Mouse (Mus musculus): ENCODE measurements around the gene B3galt4. TPM values are rescaled to one million over a fixed set of nuclear protein-coding genes. Genes with fewer than 3 reads are reported as not detected.
"Not testable (repeated sequence)": the region's sequence is repeated elsewhere in the genome, so short reads cannot be mapped to it uniquely, and the experiment has no call there.

Gene B3galt4
- polyA plus RNA-seq (2011; ENCODE audit: insufficient read depth, insufficient read length, low read depth, missing spikeins), result 3.6 and 4.2 TPM in 2 replicates

- no peak for TF ChIP-seq CTCF (IDR thresholded peaks at IDR 0.05; ENCODE audit: low read depth, low read length)
- peak; percentile 4 for TF ChIP-seq POLR2A (IDR thresholded peaks at IDR 0.05; ENCODE audit: insufficient read depth, low read length)
- 0 out of 2 replicates have a peak, but pooled peaks have one; percentile 28 for TF ChIP-seq EP300 (IDR thresholded peaks at IDR 0.05; ENCODE audit: insufficient read depth, low read depth, low read length)
- Histone ChIP-seq H3K27ac (ENCODE audit: insufficient read depth, low read length) (peak within 1 kb of the TSS; percentile 56), H3K4me1 (ENCODE audit: control insufficient read depth, insufficient read depth, low read length) (no peaks in the 10 kb centered on the region), H3K9ac (ENCODE audit: low read depth, poor library complexity, severe bottlenecking) (peak within 1 kb of the TSS; percentile 7), H3K27me3 (ENCODE audit: control insufficient read depth, insufficient read depth, low read length, poor library complexity, severe bottlenecking) (no peaks in the 10 kb centered on the region), H3K36me3 (ENCODE audit: control insufficient read depth, insufficient read depth, low read length, poor library complexity, severe bottlenecking) (peaks cover 38% of the 10 kb centered on the region), H3K9me3 (replicated peaks; ENCODE audit: control insufficient read depth, insufficient read depth, low read length, poor library complexity, severe bottlenecking) (no peaks in the 10 kb centered on the region), H3K4me3 (ENCODE audit: low read depth, low read length) (peak within 1 kb of the TSS; percentile 48)
Observed at GRCm38 (mm10) chr17:33951021-33951946, at the start of gene B3galt4. Gene B3galt4, minus strand, starts transcription at chr17:33951488.

DNA sequence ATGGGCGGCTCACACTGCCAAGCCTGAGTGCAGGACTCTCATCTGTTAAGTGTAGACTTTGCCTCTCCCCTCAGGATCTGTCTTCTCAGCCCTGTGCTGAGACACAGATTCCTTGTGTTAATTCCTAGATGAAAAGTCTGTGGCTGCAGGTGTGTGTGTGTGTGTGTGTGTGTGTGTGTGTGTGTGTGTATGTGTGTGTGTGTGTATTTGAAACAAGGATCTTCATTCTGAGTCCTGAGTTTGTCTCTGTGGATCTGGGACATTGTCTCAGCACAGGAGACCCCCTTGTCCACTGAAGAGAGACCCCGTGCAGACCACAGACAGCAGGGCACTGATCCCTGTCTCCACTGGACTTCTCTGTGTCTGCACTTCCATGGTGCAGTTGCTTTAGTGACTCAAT lies 49.5 kb upstream of the B3galt4 start:
- not testable (repeated sequence) for H3K4me1 ChIP-seq (ENCODE audit: control insufficient read depth, insufficient read depth, low read length); H3K36me3 ChIP-seq (ENCODE audit: control insufficient read depth, insufficient read depth, low read length, poor library complexity, severe bottlenecking); H3K4me3 ChIP-seq (ENCODE audit: low read depth, low read length); H3K27me3 ChIP-seq (ENCODE audit: control insufficient read depth, insufficient read depth, low read length, poor library complexity, severe bottlenecking); H3K27ac ChIP-seq (ENCODE audit: insufficient read depth, low read length); H3K9me3 ChIP-seq (replicated peaks; ENCODE audit: control insufficient read depth, insufficient read depth, low read length, poor library complexity, severe bottlenecking); H3K9ac ChIP-seq (ENCODE audit: low read depth, poor library complexity, severe bottlenecking)

DNA sequence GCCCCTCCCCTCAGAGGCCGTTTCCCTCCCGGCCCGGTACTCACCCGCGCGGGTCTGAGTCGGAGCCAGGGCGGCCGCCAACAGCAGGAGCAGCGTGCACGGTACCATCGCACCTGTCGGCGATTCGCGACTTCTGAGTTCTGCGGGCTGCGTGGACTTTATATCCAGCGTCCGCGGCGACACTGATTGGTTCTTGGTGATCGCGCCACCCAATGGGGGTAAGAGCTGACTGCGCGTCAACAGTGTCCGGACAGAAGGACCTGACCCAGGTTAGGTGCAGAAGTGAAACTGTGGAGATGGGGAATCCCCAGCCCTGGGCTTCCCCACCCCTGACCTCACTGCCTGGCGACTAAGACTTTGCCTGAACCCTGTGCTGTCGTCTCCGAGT lies 48.9 kb upstream of the B3galt4 start, which contains the start of gene H2-K1:
H2-K1 (minus strand) TSS at position 198 of the 388 bp plus-strand sequence.
- TF ChIP-seq EP300 (IDR thresholded peaks at IDR 0.05; ENCODE audit: insufficient read depth, low read depth, low read length) (no peak), CTCF (IDR thresholded peaks at IDR 0.05; ENCODE audit: low read depth, low read length) (no peak), POLR2A (IDR thresholded peaks at IDR 0.05; ENCODE audit: insufficient read depth, low read length) (no peak)
- Histone ChIP-seq H3K4me1 (ENCODE audit: control insufficient read depth, insufficient read depth, low read length) (no peaks in the 10 kb centered on the region), H3K27me3 (ENCODE audit: control insufficient read depth, insufficient read depth, low read length, poor library complexity, severe bottlenecking) (peaks cover 7% of the 10 kb centered on the region), H3K36me3 (ENCODE audit: control insufficient read depth, insufficient read depth, low read length, poor library complexity, severe bottlenecking) (no peaks in the 10 kb centered on the region), H3K9me3 (replicated peaks; ENCODE audit: control insufficient read depth, insufficient read depth, low read length, poor library complexity, severe bottlenecking) (0 out of 2 replicates have a peak, but pooled peaks cover 2% of the 10 kb centered on the region), H3K27ac (ENCODE audit: insufficient read depth, low read length) (no peak within 1 kb of the TSS), H3K4me3 (ENCODE audit: low read depth, low read length) (peak within 1 kb of the TSS; percentile 75), H3K9ac (ENCODE audit: low read depth, poor library complexity, severe bottlenecking) (peak within 1 kb of the TSS; percentile 79)

DNA sequence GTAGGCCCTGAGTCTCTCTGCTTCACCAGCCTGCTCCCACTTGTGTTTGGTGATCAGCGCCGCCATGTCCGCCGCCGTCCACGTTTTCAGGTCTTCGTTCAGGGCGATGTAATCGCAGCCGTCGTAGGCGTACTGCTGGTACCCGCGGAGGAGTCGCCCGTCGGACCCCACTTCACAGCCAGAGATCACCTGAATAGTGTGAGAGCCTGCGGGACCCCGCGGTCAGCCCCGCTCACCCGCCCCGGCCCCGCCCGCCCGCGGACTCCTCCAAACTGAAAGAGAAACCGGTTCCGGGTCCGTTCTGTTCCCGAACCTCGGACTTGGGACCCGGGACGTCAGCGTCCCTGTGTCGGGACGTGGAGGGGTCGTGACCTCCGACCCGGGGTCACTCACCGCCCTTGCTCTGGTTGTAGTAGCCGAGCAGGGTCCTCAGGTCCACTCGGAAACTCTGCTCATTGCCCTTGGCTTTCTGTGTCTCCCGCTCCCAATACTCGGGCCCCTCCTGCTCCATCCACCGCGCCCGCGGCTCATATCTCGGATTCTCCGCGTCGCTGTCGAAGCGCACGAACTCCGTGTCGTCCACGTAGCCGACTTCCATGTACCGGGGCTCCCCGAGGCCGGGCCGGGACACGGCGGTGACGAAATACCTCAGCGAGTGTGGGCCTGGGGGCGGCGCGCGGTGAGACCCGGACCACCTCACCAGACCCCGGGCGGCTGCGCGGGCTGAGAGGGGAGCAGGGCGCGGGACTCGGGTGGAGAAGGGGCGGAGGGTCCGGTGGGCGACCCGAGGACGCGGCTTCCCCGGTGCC lies 48.3 kb upstream of the B3galt4 start:
- no peaks in the 10 kb centered on the region for H3K36me3 ChIP-seq (ENCODE audit: control insufficient read depth, insufficient read depth, low read length, poor library complexity, severe bottlenecking)
- TF ChIP-seq EP300 (IDR thresholded peaks at IDR 0.05; ENCODE audit: insufficient read depth, low read depth, low read length), result no peak
- no peak for TF ChIP-seq CTCF (IDR thresholded peaks at IDR 0.05; ENCODE audit: low read depth, low read length)
- TF ChIP-seq POLR2A (IDR thresholded peaks at IDR 0.05; ENCODE audit: insufficient read depth, low read length), result no peak
- H3K9ac ChIP-seq (ENCODE audit: low read depth, poor library complexity, severe bottlenecking), result peak overlapping the region; percentile 79
- peak overlapping the region; percentile 75 for H3K4me3 ChIP-seq (ENCODE audit: low read depth, low read length)
- peaks cover 7% of the 10 kb centered on the region for H3K27me3 ChIP-seq (ENCODE audit: control insufficient read depth, insufficient read depth, low read length, poor library complexity, severe bottlenecking)
- 0 out of 2 replicates have a peak, but pooled peaks cover 2% of the 10 kb centered on the region for H3K9me3 ChIP-seq (replicated peaks; ENCODE audit: control insufficient read depth, insufficient read depth, low read length, poor library complexity, severe bottlenecking)
- no peak overlapping the region for H3K27ac ChIP-seq (ENCODE audit: insufficient read depth, low read length)
- H3K4me1 ChIP-seq (ENCODE audit: control insufficient read depth, insufficient read depth, low read length), result no peaks in the 10 kb centered on the region

DNA sequence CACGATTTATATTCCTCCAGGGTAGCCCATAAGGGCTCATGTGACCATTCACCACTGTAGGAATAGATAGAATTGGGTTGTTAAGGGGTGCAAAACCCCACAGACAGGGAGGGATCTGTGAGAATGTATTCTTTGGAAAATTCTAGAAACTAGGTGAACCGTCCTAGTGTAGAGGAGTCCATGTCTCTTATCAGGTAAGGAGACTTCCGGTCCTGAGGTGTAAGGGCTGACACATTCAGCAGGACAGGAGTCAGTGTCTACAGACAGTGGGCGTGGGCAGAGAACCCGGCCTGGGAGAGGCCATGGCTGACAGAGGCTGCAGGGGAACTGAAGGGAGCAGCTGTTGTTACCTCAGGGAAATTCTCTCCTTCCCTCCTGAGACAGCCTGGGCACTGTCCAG lies 47.4 kb upstream of the B3galt4 start:
- H3K27ac ChIP-seq (ENCODE audit: insufficient read depth, low read length); H3K4me1 ChIP-seq (ENCODE audit: control insufficient read depth, insufficient read depth, low read length); H3K4me3 ChIP-seq (ENCODE audit: low read depth, low read length); H3K36me3 ChIP-seq (ENCODE audit: control insufficient read depth, insufficient read depth, low read length, poor library complexity, severe bottlenecking); H3K27me3 ChIP-seq (ENCODE audit: control insufficient read depth, insufficient read depth, low read length, poor library complexity, severe bottlenecking); H3K9ac ChIP-seq (ENCODE audit: low read depth, poor library complexity, severe bottlenecking); H3K9me3 ChIP-seq (replicated peaks; ENCODE audit: control insufficient read depth, insufficient read depth, low read length, poor library complexity, severe bottlenecking): not testable (repeated sequence)

DNA sequence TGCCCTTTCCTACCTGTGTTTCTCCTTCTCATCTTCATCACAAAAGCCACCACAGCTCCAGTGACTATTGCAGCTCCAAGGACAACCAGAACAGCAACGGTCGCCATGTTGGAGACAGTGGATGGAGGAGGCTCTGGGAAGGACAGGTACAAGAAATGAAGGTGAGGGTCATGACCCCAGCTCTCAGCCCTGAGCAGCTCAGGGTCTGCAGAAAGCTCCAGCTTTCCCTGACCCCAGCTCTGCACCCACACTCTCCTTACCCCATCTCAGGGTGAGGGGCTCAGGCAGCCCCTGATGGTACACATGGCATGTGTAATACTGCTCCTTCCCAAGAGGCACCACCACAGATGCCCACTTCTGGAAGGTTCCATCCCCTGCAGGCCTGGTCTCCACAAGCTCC lies 45.7 kb upstream of the B3galt4 start:
- not testable (repeated sequence) for H3K4me3 ChIP-seq (ENCODE audit: low read depth, low read length); H3K36me3 ChIP-seq (ENCODE audit: control insufficient read depth, insufficient read depth, low read length, poor library complexity, severe bottlenecking); H3K9me3 ChIP-seq (replicated peaks; ENCODE audit: control insufficient read depth, insufficient read depth, low read length, poor library complexity, severe bottlenecking); H3K9ac ChIP-seq (ENCODE audit: low read depth, poor library complexity, severe bottlenecking); H3K4me1 ChIP-seq (ENCODE audit: control insufficient read depth, insufficient read depth, low read length); H3K27me3 ChIP-seq (ENCODE audit: control insufficient read depth, insufficient read depth, low read length, poor library complexity, severe bottlenecking); H3K27ac ChIP-seq (ENCODE audit: insufficient read depth, low read length)

All from ES-Bruce4 (cell line).